Mouse (Mus musculus) CD4-positive naive resting alpha-beta T cell, adult 57 days (primary cell): ENCODE measurements around the gene Lgalsl. TPM values are rescaled to one million over a fixed set of nuclear protein-coding genes. Genes with fewer than 3 reads are reported as not detected.

Experiments
- total RNA-seq: library from RNA; stranded (reverse); gene quantifications from one replicate; pipeline ENCODE4 v1.2.4, GENCODE M21; 2023

Gene Lgalsl
- 5.5 TPM for total RNA-seq

DNA sequence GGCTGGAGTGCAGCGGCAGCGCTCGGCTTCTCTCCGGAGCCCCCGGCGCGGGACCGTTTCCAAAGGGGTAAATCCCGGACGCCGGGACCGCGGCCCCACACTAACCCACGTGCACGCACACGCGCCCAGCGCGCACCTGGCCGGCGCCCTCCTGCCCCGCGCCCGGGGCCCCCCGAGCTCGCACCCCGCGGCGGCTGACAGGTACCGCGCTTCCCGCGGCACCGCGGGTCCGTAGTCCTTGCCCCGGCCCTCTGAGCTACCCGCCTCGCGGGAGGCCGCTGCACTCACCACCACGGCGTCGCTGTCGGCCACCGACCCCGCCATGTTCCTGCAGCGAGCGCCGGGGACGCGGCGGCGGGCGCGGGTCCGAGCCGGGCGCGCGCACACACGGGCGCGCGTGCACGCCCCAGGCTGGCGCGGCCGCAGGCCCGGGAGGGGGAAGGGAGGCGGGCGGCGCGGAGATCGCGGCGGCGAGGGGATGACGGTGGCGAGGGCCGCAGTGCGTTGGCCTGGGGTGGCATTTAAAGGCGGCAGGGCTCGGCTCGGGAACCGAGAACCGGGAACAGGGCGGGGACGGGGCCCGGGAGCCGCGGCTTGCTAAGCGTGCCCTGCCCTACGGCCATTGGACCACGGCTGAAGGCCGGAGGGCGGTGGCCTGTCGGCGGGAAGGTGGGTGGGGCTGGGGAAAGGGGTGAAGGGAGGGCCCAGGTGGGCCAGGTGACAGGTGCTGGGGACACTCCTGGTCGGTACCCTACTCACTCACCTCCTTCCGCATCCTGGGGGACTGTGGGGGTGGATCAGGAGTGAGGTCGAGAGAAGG is at the start of gene Lgalsl:
TSS of gene Lgalsl (minus strand) at position 371 of the 820 bp plus-strand sequence.

Other genes with a start within 250 kb of the Lgalsl start
- 73.1 TPM for gene Aftph, start 89.5 kb downstream of the Lgalsl start, total RNA-seq